Mouse (Mus musculus) megakaryocyte, embryonic 14.5 days (primary cell): ENCODE results near the gene Ppp1r32.

ENCODE experiments used
- FLI1 ChIP-seq: IDR thresholded peaks from 2 replicates; pipeline ENCODE4 v1.6.1; 2012; ENCODE audit warnings: low read length, inconsistent platforms, mixed read lengths
- GATA1 ChIP-seq: IDR thresholded peaks from 3 replicates; pipeline ENCODE4 v1.6.1; 2012; ENCODE audit warnings: mixed read lengths, low read length, inconsistent platforms, borderline replicate concordance

DNA sequence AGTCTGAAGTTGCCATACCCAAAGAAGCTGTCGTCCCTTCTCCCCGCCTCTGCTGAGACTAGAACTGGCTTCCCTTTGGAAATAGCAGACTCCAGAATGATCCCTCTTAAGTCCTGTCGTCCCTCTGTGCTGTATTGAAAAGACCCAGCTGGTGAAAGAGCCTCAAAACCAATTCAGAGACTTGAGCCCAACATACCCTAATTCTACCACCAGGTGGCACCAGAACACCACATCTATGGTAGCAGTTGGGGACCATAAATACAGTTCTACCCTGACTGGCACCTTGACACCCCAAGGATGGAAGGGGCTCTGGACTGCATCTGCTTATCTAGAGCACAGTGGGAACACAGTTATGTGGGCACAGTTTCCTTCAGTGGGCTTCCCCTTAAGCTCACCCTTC is 33.0 kb downstream of the Ppp1r32 start:
- TF ChIP-seq GATA1 (no peak), FLI1 (no peak)
